Mouse (Mus musculus): ENCODE results near the gene Ctnnbip1.
A peak's percentile ranks its signal among the peaks of the same experiment; 100 is the strongest.

Ctnnbip1 gene

GRCm38 (mm10) chr4:149517868-149518340 is at the start of gene Ctnnbip1:
TSS of gene Ctnnbip1 (plus strand) at chr4:149518236.
- DNase-seq (ENCODE audit: low spot score in 2 of 2), result peak; percentile 89 to 95

GRCm38 (mm10) chr4:149469557-149469956 is 48.5 kb upstream of the Ctnnbip1 start:
- DNase-seq (ENCODE audit: low spot score in 2 of 2), result no peak

GRCm38 (mm10) chr4:149475096-149475495 is 42.9 kb upstream of the Ctnnbip1 start:
- DNase-seq (ENCODE audit: low spot score in 2 of 2), result no peak

- no peak for DNase-seq (ENCODE audit: low spot score in 2 of 2)
Measured at GRCm38 (mm10) chr4:149477078-149477477, 41.0 kb upstream of the Ctnnbip1 start, which contains the start of gene Tmem274. TSS of gene Tmem274 (plus strand) at chr4:149477378.

- DNase-seq (ENCODE audit: low spot score in 2 of 2), result no peak
Measured at GRCm38 (mm10) chr4:149484566-149484965, 33.5 kb upstream of the Ctnnbip1 start.

- peak; percentile 91 to 95 for DNase-seq (ENCODE audit: low spot score in 2 of 2)
Measured at GRCm38 (mm10) chr4:149485053-149485824, 32.8 kb upstream of the Ctnnbip1 start, which contains the start of the genes Nmnat1 and Lzic. TSS of gene Nmnat1 (minus strand) at chr4:149485202. TSS of gene Lzic (plus strand) at chr4:149485229.

- DNase-seq (ENCODE audit: low spot score in 2 of 2), result no peak
Measured at GRCm38 (mm10) chr4:149485825-149486206, 32.2 kb upstream of the Ctnnbip1 start.

GRCm38 (mm10) chr4:149487729-149488128 is 30.3 kb upstream of the Ctnnbip1 start:
- DNase-seq (ENCODE audit: low spot score in 2 of 2), result no peak

GRCm38 (mm10) chr4:149489415-149490240 is 28.4 kb upstream of the Ctnnbip1 start:
- DNase-seq (ENCODE audit: low spot score in 2 of 2), result no peak

- no peak for DNase-seq (ENCODE audit: low spot score in 2 of 2)
Measured at GRCm38 (mm10) chr4:149491151-149491550, 26.9 kb upstream of the Ctnnbip1 start.

- DNase-seq (ENCODE audit: low spot score in 2 of 2), result no peak
Measured at GRCm38 (mm10) chr4:149496612-149497011, 21.4 kb upstream of the Ctnnbip1 start.

GRCm38 (mm10) chr4:149498901-149499300 is 19.1 kb upstream of the Ctnnbip1 start:
- DNase-seq (ENCODE audit: low spot score in 2 of 2), result no peak

GRCm38 (mm10) chr4:149499790-149500189 is 18.2 kb upstream of the Ctnnbip1 start:
- no peak for DNase-seq (ENCODE audit: low spot score in 2 of 2)

GRCm38 (mm10) chr4:149504363-149504762 is 13.7 kb upstream of the Ctnnbip1 start:
- no peak for DNase-seq (ENCODE audit: low spot score in 2 of 2)

GRCm38 (mm10) chr4:149504858-149505257 is 13.2 kb upstream of the Ctnnbip1 start:
- DNase-seq (ENCODE audit: low spot score in 2 of 2), result no peak

GRCm38 (mm10) chr4:149505261-149505967 is 12.6 kb upstream of the Ctnnbip1 start:
- DNase-seq (ENCODE audit: low spot score in 2 of 2), result no peak

- DNase-seq (ENCODE audit: low spot score in 2 of 2), result no peak
Measured at GRCm38 (mm10) chr4:149506904-149507303, 11.1 kb upstream of the Ctnnbip1 start.

- no peak for DNase-seq (ENCODE audit: low spot score in 2 of 2)
Measured at GRCm38 (mm10) chr4:149511221-149511646, 6.8 kb upstream of the Ctnnbip1 start.

GRCm38 (mm10) chr4:149512072-149512471 is 6.0 kb upstream of the Ctnnbip1 start:
- DNase-seq (ENCODE audit: low spot score in 2 of 2), result no peak

GRCm38 (mm10) chr4:149515706-149516105 is 2.3 kb upstream of the Ctnnbip1 start:
- no peak for DNase-seq (ENCODE audit: low spot score in 2 of 2)

GRCm38 (mm10) chr4:149518351-149519220 is 550 bp downstream of the Ctnnbip1 start:
- peak in 1 of 2 experiments; percentile 37 for DNase-seq (ENCODE audit: low spot score in 2 of 2)

Data from cerebellum, postnatal 4 days (tissue).